Mouse (Mus musculus): ENCODE measurements around the gene Ppt2. TPM values are rescaled to one million over a fixed set of nuclear protein-coding genes. Genes with fewer than 3 reads are reported as not detected.

Ppt2 gene
- polyA plus RNA-seq, 1 experiment: 12.7 TPM

- TF ChIP-seq CTCF (IDR thresholded peaks at IDR 0.05; ENCODE audit: control insufficient read depth, insufficient read depth, insufficient read length): no peak
- no peak for TF ChIP-seq FOSL1 (IDR thresholded peaks at IDR 0.05; ENCODE audit: insufficient read depth, low read length, poor library complexity, severe bottlenecking)
- TF ChIP-seq MAX (IDR thresholded peaks at IDR 0.05): no peak
- no peak for TF ChIP-seq CEBPB (IDR thresholded peaks at IDR 0.05; ENCODE audit: low read depth)
- no peak for TF ChIP-seq USF1 (IDR thresholded peaks at IDR 0.05; ENCODE audit: low read depth)
- TF ChIP-seq MYOD1 (IDR thresholded peaks at IDR 0.05; ENCODE audit: control insufficient read depth, insufficient read length, low read depth): no peak
- TF ChIP-seq MYOG (IDR thresholded peaks at IDR 0.05; ENCODE audit: control insufficient read depth, extremely low read depth, insufficient read length): no peak
- no peak overlapping the region for H3ac ChIP-seq (ENCODE audit: control insufficient read depth, insufficient read length, low read depth)
- H3K4me3 ChIP-seq (ENCODE audit: insufficient read depth, poor library complexity, severe bottlenecking): no peak overlapping the region
- H3K27me3 ChIP-seq (ENCODE audit: control insufficient read depth, insufficient read depth, insufficient read length): peaks cover 45% of the 10 kb centered on the region
- no peaks in the 10 kb centered on the region for H3K79me2 ChIP-seq (ENCODE audit: control insufficient read depth, insufficient read depth)
- no peaks in the 10 kb centered on the region for H3K79me3 ChIP-seq (ENCODE audit: low read depth)
- no peaks in the 10 kb centered on the region for H3K36me3 ChIP-seq (ENCODE audit: control insufficient read depth, insufficient read depth)
Measured at GRCm38 (mm10) chr17:34663558-34663957, 35.2 kb upstream of the Ppt2 start.

- Histone ChIP-seq H3K4me3 (ENCODE audit: insufficient read depth, poor library complexity, severe bottlenecking) (no peak overlapping the region), H3K36me3 (ENCODE audit: control insufficient read depth, insufficient read depth) (no peaks in the 10 kb centered on the region), H3K79me2 (ENCODE audit: control insufficient read depth, insufficient read depth) (no peaks in the 10 kb centered on the region), H3K79me3 (ENCODE audit: low read depth) (no peaks in the 10 kb centered on the region), H3K27me3 (ENCODE audit: control insufficient read depth, insufficient read depth, insufficient read length) (peaks cover 45% of the 10 kb centered on the region), H3ac (ENCODE audit: control insufficient read depth, insufficient read length, low read depth) (no peak overlapping the region)
- TF ChIP-seq MYOD1 (IDR thresholded peaks at IDR 0.05; ENCODE audit: control insufficient read depth, insufficient read length, low read depth) (no peak), CTCF (IDR thresholded peaks at IDR 0.05; ENCODE audit: control insufficient read depth, insufficient read depth, insufficient read length) (no peak), CEBPB (IDR thresholded peaks at IDR 0.05; ENCODE audit: low read depth) (no peak), MYOG (IDR thresholded peaks at IDR 0.05; ENCODE audit: control insufficient read depth, extremely low read depth, insufficient read length) (no peak), MAX (IDR thresholded peaks at IDR 0.05) (no peak), FOSL1 (IDR thresholded peaks at IDR 0.05; ENCODE audit: insufficient read depth, low read length, poor library complexity, severe bottlenecking) (no peak)
Measured at GRCm38 (mm10) chr17:34662978-34663377, 34.7 kb upstream of the Ppt2 start.

GRCm38 (mm10) chr17:34662468-34662867 is 34.2 kb upstream of the Ppt2 start:
- no peaks in the 10 kb centered on the region for H3K79me3 ChIP-seq (ENCODE audit: low read depth)
- H3K4me3 ChIP-seq (ENCODE audit: insufficient read depth, poor library complexity, severe bottlenecking): no peak overlapping the region
- no peaks in the 10 kb centered on the region for H3K36me3 ChIP-seq (ENCODE audit: control insufficient read depth, insufficient read depth)
- no peaks in the 10 kb centered on the region for H3K79me2 ChIP-seq (ENCODE audit: control insufficient read depth, insufficient read depth)
- H3ac ChIP-seq (ENCODE audit: control insufficient read depth, insufficient read length, low read depth): no peak overlapping the region
- H3K27me3 ChIP-seq (ENCODE audit: control insufficient read depth, insufficient read depth, insufficient read length): peaks cover 46% of the 10 kb centered on the region
- TF ChIP-seq MYOD1 (IDR thresholded peaks at IDR 0.05; ENCODE audit: control insufficient read depth, insufficient read length, low read depth): no peak
- no peak for TF ChIP-seq CEBPB (IDR thresholded peaks at IDR 0.05; ENCODE audit: low read depth)
- TF ChIP-seq MYOG (IDR thresholded peaks at IDR 0.05; ENCODE audit: control insufficient read depth, extremely low read depth, insufficient read length): no peak
- no peak for TF ChIP-seq CTCF (IDR thresholded peaks at IDR 0.05; ENCODE audit: control insufficient read depth, insufficient read depth, insufficient read length)
- no peak for TF ChIP-seq MAX (IDR thresholded peaks at IDR 0.05)
- TF ChIP-seq FOSL1 (IDR thresholded peaks at IDR 0.05; ENCODE audit: insufficient read depth, low read length, poor library complexity, severe bottlenecking): no peak
- no peak for TF ChIP-seq USF1 (IDR thresholded peaks at IDR 0.05; ENCODE audit: low read depth)

- Histone ChIP-seq H3K36me3 (ENCODE audit: control insufficient read depth, insufficient read depth) (no peaks in the 10 kb centered on the region), H3K27me3 (ENCODE audit: control insufficient read depth, insufficient read depth, insufficient read length) (peaks cover 49% of the 10 kb centered on the region), H3K79me2 (ENCODE audit: control insufficient read depth, insufficient read depth) (no peaks in the 10 kb centered on the region), H3K4me3 (ENCODE audit: insufficient read depth, poor library complexity, severe bottlenecking) (no peak overlapping the region), H3K79me3 (ENCODE audit: low read depth) (no peaks in the 10 kb centered on the region), H3ac (ENCODE audit: control insufficient read depth, insufficient read length, low read depth) (peak overlapping the region; percentile 15)
- TF ChIP-seq USF1 (IDR thresholded peaks at IDR 0.05; ENCODE audit: low read depth) (no peak), MAX (IDR thresholded peaks at IDR 0.05) (no peak), FOSL1 (IDR thresholded peaks at IDR 0.05; ENCODE audit: insufficient read depth, low read length, poor library complexity, severe bottlenecking) (no peak), MYOG (IDR thresholded peaks at IDR 0.05; ENCODE audit: control insufficient read depth, extremely low read depth, insufficient read length) (no peak), CEBPB (IDR thresholded peaks at IDR 0.05; ENCODE audit: low read depth) (no peak), CTCF (IDR thresholded peaks at IDR 0.05; ENCODE audit: control insufficient read depth, insufficient read depth, insufficient read length) (no peak)
Measured at GRCm38 (mm10) chr17:34661121-34661591, 32.8 kb upstream of the Ppt2 start.

- Histone ChIP-seq H3K79me3 (ENCODE audit: low read depth) (no peaks in the 10 kb centered on the region), H3K79me2 (ENCODE audit: control insufficient read depth, insufficient read depth) (no peaks in the 10 kb centered on the region), H3K27me3 (ENCODE audit: control insufficient read depth, insufficient read depth, insufficient read length) (peaks cover 46% of the 10 kb centered on the region), H3K4me3 (ENCODE audit: insufficient read depth, poor library complexity, severe bottlenecking) (no peak overlapping the region), H3K36me3 (ENCODE audit: control insufficient read depth, insufficient read depth) (no peaks in the 10 kb centered on the region), H3ac (ENCODE audit: control insufficient read depth, insufficient read length, low read depth) (no peak overlapping the region)
- no peak for TF ChIP-seq FOSL1 (IDR thresholded peaks at IDR 0.05; ENCODE audit: insufficient read depth, low read length, poor library complexity, severe bottlenecking)
- TF ChIP-seq USF1 (IDR thresholded peaks at IDR 0.05; ENCODE audit: low read depth): no peak
- no peak for TF ChIP-seq CEBPB (IDR thresholded peaks at IDR 0.05; ENCODE audit: low read depth)
Measured at GRCm38 (mm10) chr17:34660259-34660820, 32.0 kb upstream of the Ppt2 start.

- Histone ChIP-seq H3K79me3 (ENCODE audit: low read depth) (no peaks in the 10 kb centered on the region), H3K79me2 (ENCODE audit: control insufficient read depth, insufficient read depth) (no peaks in the 10 kb centered on the region), H3K27me3 (ENCODE audit: control insufficient read depth, insufficient read depth, insufficient read length) (peaks cover 45% of the 10 kb centered on the region), H3K36me3 (ENCODE audit: control insufficient read depth, insufficient read depth) (no peaks in the 10 kb centered on the region), H3K4me3 (ENCODE audit: insufficient read depth, poor library complexity, severe bottlenecking) (no peak overlapping the region), H3ac (ENCODE audit: control insufficient read depth, insufficient read length, low read depth) (no peak overlapping the region)
- no peak for TF ChIP-seq CEBPB (IDR thresholded peaks at IDR 0.05; ENCODE audit: low read depth)
- no peak for TF ChIP-seq MYOD1 (IDR thresholded peaks at IDR 0.05; ENCODE audit: control insufficient read depth, insufficient read length, low read depth)
- no peak for TF ChIP-seq CTCF (IDR thresholded peaks at IDR 0.05; ENCODE audit: control insufficient read depth, insufficient read depth, insufficient read length)
- TF ChIP-seq MAX (IDR thresholded peaks at IDR 0.05): no peak
- no peak for TF ChIP-seq USF1 (IDR thresholded peaks at IDR 0.05; ENCODE audit: low read depth)
- TF ChIP-seq FOSL1 (IDR thresholded peaks at IDR 0.05; ENCODE audit: insufficient read depth, low read length, poor library complexity, severe bottlenecking): no peak
- no peak for TF ChIP-seq MYOG (IDR thresholded peaks at IDR 0.05; ENCODE audit: control insufficient read depth, extremely low read depth, insufficient read length)
Measured at GRCm38 (mm10) chr17:34659897-34660214, 31.5 kb upstream of the Ppt2 start.

Measured in C2C12 (cell line).